Mouse (Mus musculus) adipose tissue, adult 10 weeks (tissue): ENCODE data around the gene Lipi. TPM values are rescaled to one million over a fixed set of nuclear protein-coding genes. Genes with fewer than 3 reads are reported as not detected.

Experiments used
- polyA plus RNA-seq: library from polyadenylated mRNA; stranded (reverse); fragments of 350-450 nt; fragmentation: Illumina TruSeq; extraction: RNeasy Lipid Tissue Mini Kit (QIAGEN cat#74804); gene quantifications from one replicate; pipeline ENCODE4 v1.2.3, GENCODE M21; 2014; ENCODE audit warnings: low read depth, low replicate concordance

Lipi gene
- polyA plus RNA-seq, result 37.2 TPM

DNA sequence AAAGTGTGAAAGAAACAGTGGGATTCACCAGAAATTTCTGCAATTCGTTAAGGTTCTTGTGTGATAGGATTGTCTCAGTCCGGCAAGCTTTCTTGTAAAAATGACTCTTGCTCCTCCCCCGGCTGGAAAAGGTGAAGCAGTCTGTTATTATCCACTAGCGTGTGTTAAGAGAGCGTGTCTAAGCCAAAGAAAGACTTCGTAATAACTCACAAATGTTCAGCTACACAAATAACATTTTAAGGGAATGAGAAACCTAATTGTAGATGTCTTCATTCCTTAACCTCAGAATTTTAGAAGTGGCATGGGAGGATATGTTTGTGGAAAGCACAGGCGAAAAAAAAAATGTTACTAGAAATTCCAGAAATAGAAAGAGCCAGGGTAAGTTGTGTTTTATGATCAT is at the start of gene Lipi:
TSS of gene Lipi (minus strand) at position 101 of the 400 bp plus-strand sequence.

DNA sequence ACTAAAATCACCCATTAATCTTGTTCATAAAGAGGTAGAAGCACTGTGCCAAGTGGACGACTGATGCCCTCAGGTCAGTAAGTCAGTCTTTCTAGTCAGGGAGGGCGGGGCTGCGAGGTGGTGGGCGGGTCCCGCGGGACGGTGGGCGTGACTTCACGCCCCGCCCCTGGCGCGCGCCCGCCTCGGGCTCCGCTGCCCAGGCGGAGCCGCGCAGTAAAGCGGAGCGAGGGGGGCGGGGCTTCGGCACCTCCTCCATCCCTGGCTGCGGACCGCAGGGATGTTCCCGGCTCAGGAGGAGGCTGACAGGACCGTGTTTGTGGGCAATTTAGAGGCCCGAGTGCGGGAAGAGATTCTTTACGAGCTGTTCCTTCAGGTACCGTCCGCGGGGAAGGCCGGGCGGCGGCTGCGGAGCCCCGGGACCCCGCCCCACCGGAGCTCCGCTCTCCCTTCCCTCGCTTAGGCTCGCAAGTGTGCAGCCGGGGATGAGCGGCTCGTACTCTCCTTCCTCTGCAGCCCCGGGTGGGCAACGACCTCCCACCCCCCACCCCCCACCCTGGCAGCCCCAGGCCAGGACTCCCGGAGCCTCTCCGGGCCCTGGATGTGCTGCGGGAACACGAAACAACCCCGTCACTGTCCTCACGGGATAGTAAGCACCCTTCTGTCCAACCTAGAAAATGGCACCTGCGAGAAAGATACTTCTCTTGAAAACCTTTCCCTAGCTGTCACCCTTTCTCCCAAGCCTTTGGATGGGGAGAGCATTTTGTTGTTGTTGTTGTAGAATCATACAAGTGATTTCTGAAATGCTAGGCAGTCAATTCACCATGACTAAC is 7.0 kb upstream of the Lipi start, which contains the start of gene Rbm11:
TSS of gene Rbm11 (plus strand) at position 174 of the 830 bp plus-strand sequence.

Other genes starting within 250 kb of the Lipi start
- gene Rbm11, start 6.8 kb upstream of the Lipi start, polyA plus RNA-seq, result 117 TPM
- gene Hspa13, start 181.0 kb upstream of the Lipi start, polyA plus RNA-seq, result 34.1 TPM